Mouse (Mus musculus): ENCODE measurements around the gene Prkar1b. TPM values are rescaled to one million over a fixed set of nuclear protein-coding genes. Genes with fewer than 3 reads are reported as not detected.

Gene Prkar1b
- polyA plus RNA-seq, 1 experiment from 2014 or later = 28.8 TPM

- H3K27ac ChIP-seq = no peak overlapping the region
- H3K4me3 ChIP-seq = no peak overlapping the region
- no peaks in the 10 kb centered on the region for H3K9me3 ChIP-seq
- H3K36me3 ChIP-seq = no peaks in the 10 kb centered on the region
- 88% methylated on average over 8 of the region's 8 CpGs for WGBS
- no peak for DNase-seq (ENCODE audit: low spot score)
- H3K4me1 ChIP-seq (replicated peaks) = 0 out of 2 replicates have a peak, but pooled peaks cover 3% of the 10 kb centered on the region
- H3K27me3 ChIP-seq (ENCODE audit: insufficient read depth, poor library complexity, severe bottlenecking) = no peaks in the 10 kb centered on the region
Observed at GRCm38 (mm10) chr5:139138926-139139472, 10.8 kb downstream of the Prkar1b start.

GRCm38 (mm10) chr5:139138261-139138925, 11.4 kb downstream of the Prkar1b start:
- no peaks in the 10 kb centered on the region for H3K9me3 ChIP-seq
- no peaks in the 10 kb centered on the region for H3K36me3 ChIP-seq
- H3K4me1 ChIP-seq (replicated peaks) = 0 out of 2 replicates have a peak, but pooled peaks cover 3% of the 10 kb centered on the region
- H3K27ac ChIP-seq = no peak overlapping the region
- DNase-seq (ENCODE audit: low spot score) = no peak
- no peak overlapping the region for H3K4me3 ChIP-seq
- 76% methylated on average over 12 of the region's 12 CpGs for WGBS
- no peaks in the 10 kb centered on the region for H3K27me3 ChIP-seq (ENCODE audit: insufficient read depth, poor library complexity, severe bottlenecking)

GRCm38 (mm10) chr5:139137176-139137575, 12.6 kb downstream of the Prkar1b start:
- Histone ChIP-seq H3K9me3 (no peaks in the 10 kb centered on the region), H3K36me3 (no peaks in the 10 kb centered on the region), H3K27me3 (ENCODE audit: insufficient read depth, poor library complexity, severe bottlenecking) (no peaks in the 10 kb centered on the region), H3K27ac (no peak overlapping the region), H3K4me1 (replicated peaks) (0 out of 2 replicates have a peak, but pooled peaks cover 3% of the 10 kb centered on the region), H3K4me3 (no peak overlapping the region)
- 87% methylated on average over 6 of the region's 6 CpGs for WGBS
- DNase-seq (ENCODE audit: low spot score) = no peak

- Histone ChIP-seq H3K36me3 (no peaks in the 10 kb centered on the region), H3K27ac (no peak overlapping the region), H3K9me3 (no peaks in the 10 kb centered on the region), H3K4me1 (replicated peaks) (0 out of 2 replicates have a peak, but pooled peaks cover 3% of the 10 kb centered on the region), H3K4me3 (no peak overlapping the region), H3K27me3 (ENCODE audit: insufficient read depth, poor library complexity, severe bottlenecking) (peaks cover 5% of the 10 kb centered on the region; the same call in 1 of the 2 replicates)
- WGBS = 73% methylated on average over 1 of the region's 1 CpGs
- no peak for DNase-seq (ENCODE audit: low spot score)
Observed at GRCm38 (mm10) chr5:139136341-139136740, 13.5 kb downstream of the Prkar1b start.

- Histone ChIP-seq H3K27me3 (ENCODE audit: insufficient read depth, poor library complexity, severe bottlenecking) (peaks cover 20% of the 10 kb centered on the region), H3K4me1 (replicated peaks) (peaks cover 4% of the 10 kb centered on the region; the same call in 1 of the 2 replicates), H3K27ac (no peak overlapping the region), H3K36me3 (no peaks in the 10 kb centered on the region), H3K4me3 (no peak overlapping the region), H3K9me3 (no peaks in the 10 kb centered on the region)
- WGBS = 84% methylated on average over 8 of the region's 8 CpGs
- no peak for DNase-seq (ENCODE audit: low spot score)
Observed at GRCm38 (mm10) chr5:139134501-139134900, 15.3 kb downstream of the Prkar1b start.

GRCm38 (mm10) chr5:139130351-139130750, 19.4 kb downstream of the Prkar1b start:
- no peak for DNase-seq (ENCODE audit: low spot score)
- Histone ChIP-seq H3K4me1 (replicated peaks) (peaks cover 13% of the 10 kb centered on the region), H3K27me3 (ENCODE audit: insufficient read depth, poor library complexity, severe bottlenecking) (peaks cover 43% of the 10 kb centered on the region), H3K4me3 (peak overlapping the region; percentile 64; the same call in 1 of the 2 replicates), H3K36me3 (no peaks in the 10 kb centered on the region), H3K27ac (no peak overlapping the region), H3K9me3 (no peaks in the 10 kb centered on the region)
- WGBS = 79% methylated on average over 5 of the region's 5 CpGs

- peak; percentile 29 for DNase-seq (ENCODE audit: low spot score)
- Histone ChIP-seq H3K4me3 (peak overlapping the region; percentile 64), H3K9me3 (no peaks in the 10 kb centered on the region), H3K4me1 (replicated peaks) (peaks cover 13% of the 10 kb centered on the region), H3K36me3 (no peaks in the 10 kb centered on the region), H3K27ac (peak overlapping the region; percentile 81), H3K27me3 (ENCODE audit: insufficient read depth, poor library complexity, severe bottlenecking) (peaks cover 43% of the 10 kb centered on the region)
- WGBS = 4% methylated on average over 55 of the region's 55 CpGs
Observed at GRCm38 (mm10) chr5:139129572-139130151, 20.1 kb downstream of the Prkar1b start.

GRCm38 (mm10) chr5:139129078-139129477, 20.7 kb downstream of the Prkar1b start:
- 8% methylated on average over 12 of the region's 12 CpGs for WGBS
- no peaks in the 10 kb centered on the region for H3K9me3 ChIP-seq
- H3K27me3 ChIP-seq (ENCODE audit: insufficient read depth, poor library complexity, severe bottlenecking) = peaks cover 43% of the 10 kb centered on the region
- peak overlapping the region; percentile 81 for H3K27ac ChIP-seq
- H3K4me3 ChIP-seq = peak overlapping the region; percentile 64
- no peaks in the 10 kb centered on the region for H3K36me3 ChIP-seq
- H3K4me1 ChIP-seq (replicated peaks) = peaks cover 13% of the 10 kb centered on the region
- DNase-seq (ENCODE audit: low spot score) = peak; percentile 14

GRCm38 (mm10) chr5:139128476-139129065, 21.2 kb downstream of the Prkar1b start:
- WGBS = 43% methylated on average over 12 of the region's 12 CpGs
- Histone ChIP-seq H3K27me3 (ENCODE audit: insufficient read depth, poor library complexity, severe bottlenecking) (peaks cover 43% of the 10 kb centered on the region), H3K9me3 (no peaks in the 10 kb centered on the region), H3K36me3 (no peaks in the 10 kb centered on the region), H3K27ac (peak overlapping the region; percentile 81), H3K4me3 (peak overlapping the region; percentile 64), H3K4me1 (replicated peaks) (peaks cover 13% of the 10 kb centered on the region)
- DNase-seq (ENCODE audit: low spot score) = no peak

GRCm38 (mm10) chr5:139125717-139126116, 24.1 kb downstream of the Prkar1b start:
- Histone ChIP-seq H3K4me1 (replicated peaks) (peaks cover 13% of the 10 kb centered on the region), H3K27me3 (ENCODE audit: insufficient read depth, poor library complexity, severe bottlenecking) (peaks cover 35% of the 10 kb centered on the region), H3K36me3 (no peaks in the 10 kb centered on the region), H3K27ac (no peak overlapping the region), H3K9me3 (no peaks in the 10 kb centered on the region), H3K4me3 (no peak overlapping the region)
- 74% methylated on average over 3 of the region's 3 CpGs for WGBS
- DNase-seq (ENCODE audit: low spot score) = no peak

- H3K27ac ChIP-seq = no peak overlapping the region
- peaks cover 10% of the 10 kb centered on the region; the same call in 1 of the 2 replicates for H3K4me1 ChIP-seq (replicated peaks)
- H3K36me3 ChIP-seq = no peaks in the 10 kb centered on the region
- H3K9me3 ChIP-seq = no peaks in the 10 kb centered on the region
- no peaks in the 10 kb centered on the region for H3K27me3 ChIP-seq (ENCODE audit: insufficient read depth, poor library complexity, severe bottlenecking)
- DNase-seq (ENCODE audit: low spot score) = no peak
- 78% methylated on average over 2 of the region's 2 CpGs for WGBS
- H3K4me3 ChIP-seq = no peak overlapping the region
Observed at GRCm38 (mm10) chr5:139118961-139119276, 30.9 kb downstream of the Prkar1b start.

GRCm38 (mm10) chr5:139118139-139118960, 31.5 kb downstream of the Prkar1b start:
- H3K27me3 ChIP-seq (ENCODE audit: insufficient read depth, poor library complexity, severe bottlenecking) = no peaks in the 10 kb centered on the region
- H3K36me3 ChIP-seq = no peaks in the 10 kb centered on the region
- peaks cover 13% of the 10 kb centered on the region; the same call in 1 of the 2 replicates for H3K4me1 ChIP-seq (replicated peaks)
- no peak for DNase-seq (ENCODE audit: low spot score)
- 73% methylated on average over 5 of the region's 5 CpGs for WGBS
- H3K4me3 ChIP-seq = no peak overlapping the region
- H3K9me3 ChIP-seq = no peaks in the 10 kb centered on the region
- no peak overlapping the region for H3K27ac ChIP-seq

Data from hindbrain, embryonic 10.5 days (tissue).